Mouse (Mus musculus): ENCODE results near the gene 1700003F12Rik. TPM values are rescaled to one million over a fixed set of nuclear protein-coding genes. Genes with fewer than 3 reads are reported as not detected.

1700003F12Rik gene
- polyA plus RNA-seq, 1 experiment from 2014 or later: 1.2 TPM

DNA sequence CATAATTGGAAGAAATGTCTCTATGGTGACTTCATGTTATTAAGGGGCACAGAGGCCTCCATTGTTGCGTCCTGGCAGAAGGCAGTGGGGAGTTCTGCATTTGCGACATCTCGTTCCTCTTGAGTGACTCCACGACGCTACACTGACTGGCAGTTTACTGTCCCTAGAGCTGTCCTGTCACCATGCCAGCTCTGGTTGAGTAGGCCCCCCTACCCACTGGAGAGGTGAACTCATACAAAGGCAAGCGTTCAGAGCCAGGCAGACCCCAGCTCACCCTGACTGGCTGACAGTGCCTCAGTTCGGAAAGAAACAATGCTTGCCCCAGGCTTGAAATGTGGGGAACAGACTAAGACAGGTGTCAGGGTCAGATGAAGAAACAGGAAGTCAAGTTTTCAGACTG is 27.4 kb downstream of the 1700003F12Rik start:
- WGBS: 74% methylated on average over 7 of the region's 7 CpGs

DNA sequence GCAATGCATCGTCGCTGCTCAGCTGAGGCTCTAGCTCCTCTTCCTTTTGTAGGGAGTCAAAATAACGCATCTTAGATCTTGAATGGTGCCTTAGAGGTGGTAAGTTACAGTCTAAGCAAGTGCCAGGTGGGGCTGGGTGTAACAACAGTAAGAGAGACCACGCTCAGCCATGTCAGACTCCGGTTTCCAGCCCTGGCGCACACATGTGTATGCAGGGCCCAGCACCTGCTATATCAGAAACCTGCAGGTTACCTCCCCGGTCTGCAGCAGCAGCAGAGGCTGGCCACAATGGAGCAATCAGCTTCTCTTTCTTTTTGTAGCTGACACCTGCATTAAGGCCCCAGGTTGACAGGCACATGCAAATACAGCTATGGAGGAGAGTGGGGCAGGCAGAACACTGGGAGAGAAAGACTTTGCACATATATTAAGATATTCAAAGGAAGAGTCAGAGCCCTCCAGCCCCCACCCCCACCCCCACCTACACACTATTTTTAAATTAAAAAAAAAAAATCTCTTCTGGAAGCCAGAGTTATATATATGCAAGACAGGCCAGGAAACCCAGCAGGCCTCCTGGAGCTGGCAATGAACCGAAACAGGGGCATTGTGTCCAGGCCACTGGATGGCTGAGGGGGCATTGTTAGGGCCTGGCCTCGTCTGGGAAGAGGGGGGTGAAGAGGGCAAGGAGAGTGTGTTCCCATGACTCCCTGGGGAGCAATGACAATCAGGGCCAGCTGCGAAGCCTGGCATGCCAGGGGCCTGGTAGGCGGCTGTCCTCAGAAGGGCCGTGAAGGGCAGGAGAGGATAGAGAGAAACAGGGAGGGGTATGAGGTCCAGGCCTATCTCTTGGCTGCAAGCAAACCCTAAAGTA is 30.2 kb downstream of the 1700003F12Rik start:
- WGBS: 57% methylated on average over 12 of the region's 12 CpGs
- H3K4me1 ChIP-seq (ENCODE audit: insufficient read depth): no peaks in the 10 kb centered on the region
- H3K9ac ChIP-seq: no peak overlapping the region
- no peaks in the 10 kb centered on the region for H3K9me3 ChIP-seq (ENCODE audit: low read depth, low read length)
- DNase-seq (no peak), ATAC-seq (ENCODE audit: insufficient read depth) (no peak)
- no peak overlapping the region for H3K27ac ChIP-seq (ENCODE audit: low read depth)
- H3K36me3 ChIP-seq (ENCODE audit: insufficient read depth): no peaks in the 10 kb centered on the region
- TF ChIP-seq CTCF (IDR thresholded peaks at IDR 0.05; ENCODE audit: low read depth): no peak
- no peaks in the 10 kb centered on the region for H3K27me3 ChIP-seq (ENCODE audit: insufficient read depth, low read length)
- H3K4me3 ChIP-seq (ENCODE audit: low read depth, low read length): no peak overlapping the region
- no peak overlapping the region for H3K4me2 ChIP-seq

More for the DNA sequence above, 27.4 kb downstream of the 1700003F12Rik start:
- Histone ChIP-seq H3K36me3 (ENCODE audit: insufficient read depth) (no peaks in the 10 kb centered on the region), H3K9ac (no peak overlapping the region), H3K4me2 (no peak overlapping the region), H3K9me3 (ENCODE audit: low read depth, low read length) (no peaks in the 10 kb centered on the region), H3K27ac (ENCODE audit: low read depth) (no peak overlapping the region), H3K4me1 (ENCODE audit: insufficient read depth) (peaks cover 8% of the 10 kb centered on the region; the same call in 1 of the 2 replicates), H3K4me3 (ENCODE audit: low read depth, low read length) (no peak overlapping the region), H3K27me3 (ENCODE audit: insufficient read depth, low read length) (no peaks in the 10 kb centered on the region)
- DNase-seq (no peak), ATAC-seq (ENCODE audit: insufficient read depth) (no peak)
- no peak for TF ChIP-seq CTCF (IDR thresholded peaks at IDR 0.05; ENCODE audit: low read depth)

DNA sequence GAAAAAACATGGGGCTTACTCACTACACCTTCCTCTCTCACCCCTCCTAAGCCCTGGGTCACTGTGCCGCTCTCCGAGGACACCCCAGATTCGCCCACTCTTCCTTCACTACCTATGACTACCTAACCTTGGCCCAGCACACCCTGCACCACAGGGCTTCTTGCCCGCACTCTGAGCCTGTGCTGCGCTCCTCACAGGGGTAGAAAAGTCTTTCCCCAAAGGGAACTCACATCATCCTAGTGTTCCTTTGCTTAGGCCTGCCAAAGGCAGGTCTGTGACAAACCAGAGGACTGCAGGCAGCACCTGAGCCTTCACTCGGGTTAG is 30.8 kb downstream of the 1700003F12Rik start:
- H3K36me3 ChIP-seq (ENCODE audit: insufficient read depth): no peaks in the 10 kb centered on the region
- H3K27ac ChIP-seq (ENCODE audit: low read depth): no peak overlapping the region
- 83% methylated on average over 6 of the region's 6 CpGs for WGBS
- H3K4me2 ChIP-seq: no peak overlapping the region
- no peaks in the 10 kb centered on the region for H3K27me3 ChIP-seq (ENCODE audit: insufficient read depth, low read length)
- no peaks in the 10 kb centered on the region for H3K4me1 ChIP-seq (ENCODE audit: insufficient read depth)
- H3K9ac ChIP-seq: no peak overlapping the region
- DNase-seq: no peak
- H3K4me3 ChIP-seq (ENCODE audit: low read depth, low read length): no peak overlapping the region
- H3K9me3 ChIP-seq (ENCODE audit: low read depth, low read length): no peaks in the 10 kb centered on the region
- no peak for ATAC-seq (ENCODE audit: insufficient read depth)
- TF ChIP-seq CTCF (IDR thresholded peaks at IDR 0.05; ENCODE audit: low read depth): no peak

DNA sequence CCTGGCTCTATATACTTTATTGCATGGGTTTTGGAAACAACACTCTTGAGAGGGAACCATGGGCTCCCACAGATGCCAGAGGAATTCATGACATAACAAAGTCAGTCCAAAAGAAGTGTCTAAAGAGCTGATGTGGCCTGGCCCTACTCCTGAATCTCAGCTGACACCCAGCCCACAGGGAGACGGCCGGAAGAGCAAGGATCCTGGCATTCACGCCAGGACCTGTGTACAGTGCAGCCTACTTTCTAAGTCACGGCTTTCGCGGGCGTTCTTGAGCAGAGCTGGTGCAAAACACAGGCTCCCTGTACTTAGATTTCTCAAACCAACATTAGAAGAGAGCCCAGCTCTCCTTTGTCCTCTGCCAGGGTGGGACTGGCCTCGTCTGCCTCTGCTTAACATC is 33.7 kb downstream of the 1700003F12Rik start:
- WGBS: 68% methylated on average over 8 of the region's 8 CpGs
- Histone ChIP-seq H3K27ac (ENCODE audit: low read depth) (no peak overlapping the region), H3K4me2 (no peak overlapping the region), H3K27me3 (ENCODE audit: insufficient read depth, low read length) (no peaks in the 10 kb centered on the region), H3K4me3 (ENCODE audit: low read depth, low read length) (no peak overlapping the region), H3K9ac (no peak overlapping the region), H3K9me3 (ENCODE audit: low read depth, low read length) (no peaks in the 10 kb centered on the region), H3K36me3 (ENCODE audit: insufficient read depth) (no peaks in the 10 kb centered on the region), H3K4me1 (ENCODE audit: insufficient read depth) (peaks cover 5% of the 10 kb centered on the region; the same call in 1 of the 2 replicates)
- DNase-seq: no peak
- no peak for TF ChIP-seq CTCF (IDR thresholded peaks at IDR 0.05; ENCODE audit: low read depth)
- ATAC-seq (ENCODE audit: insufficient read depth): no peak

DNA sequence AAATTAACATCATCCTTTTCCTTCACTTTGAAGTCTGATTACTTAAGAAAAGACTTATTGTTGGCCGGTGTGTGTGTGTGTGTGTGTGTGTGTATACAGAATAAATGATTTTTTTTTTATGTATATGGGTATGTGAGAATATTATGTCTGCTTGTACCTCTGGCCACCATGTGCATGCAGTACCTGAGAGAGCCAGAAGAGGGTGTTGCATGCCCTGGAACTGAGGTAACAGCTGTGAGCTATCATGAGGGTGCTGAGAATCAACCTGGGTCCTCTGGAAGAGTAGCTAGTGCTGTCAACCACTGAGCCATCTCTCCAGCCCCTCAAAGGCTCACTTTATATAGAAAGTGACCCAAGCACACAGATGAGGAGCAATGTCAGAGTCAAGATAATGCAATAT is 34.5 kb downstream of the 1700003F12Rik start:
- ATAC-seq (ENCODE audit: insufficient read depth) (no peak), DNase-seq (no peak)
- Histone ChIP-seq H3K4me2 (no peak overlapping the region), H3K27me3 (ENCODE audit: insufficient read depth, low read length) (no peaks in the 10 kb centered on the region), H3K4me1 (ENCODE audit: insufficient read depth) (peaks cover 5% of the 10 kb centered on the region; the same call in 1 of the 2 replicates), H3K9ac (no peak overlapping the region), H3K36me3 (ENCODE audit: insufficient read depth) (no peaks in the 10 kb centered on the region), H3K9me3 (ENCODE audit: low read depth, low read length) (no peaks in the 10 kb centered on the region), H3K4me3 (ENCODE audit: low read depth, low read length) (no peak overlapping the region), H3K27ac (ENCODE audit: low read depth) (no peak overlapping the region)
- TF ChIP-seq CTCF (IDR thresholded peaks at IDR 0.05; ENCODE audit: low read depth): peak; percentile 37
- WGBS: 91% methylated on average over 1 of the region's 1 CpGs

DNA sequence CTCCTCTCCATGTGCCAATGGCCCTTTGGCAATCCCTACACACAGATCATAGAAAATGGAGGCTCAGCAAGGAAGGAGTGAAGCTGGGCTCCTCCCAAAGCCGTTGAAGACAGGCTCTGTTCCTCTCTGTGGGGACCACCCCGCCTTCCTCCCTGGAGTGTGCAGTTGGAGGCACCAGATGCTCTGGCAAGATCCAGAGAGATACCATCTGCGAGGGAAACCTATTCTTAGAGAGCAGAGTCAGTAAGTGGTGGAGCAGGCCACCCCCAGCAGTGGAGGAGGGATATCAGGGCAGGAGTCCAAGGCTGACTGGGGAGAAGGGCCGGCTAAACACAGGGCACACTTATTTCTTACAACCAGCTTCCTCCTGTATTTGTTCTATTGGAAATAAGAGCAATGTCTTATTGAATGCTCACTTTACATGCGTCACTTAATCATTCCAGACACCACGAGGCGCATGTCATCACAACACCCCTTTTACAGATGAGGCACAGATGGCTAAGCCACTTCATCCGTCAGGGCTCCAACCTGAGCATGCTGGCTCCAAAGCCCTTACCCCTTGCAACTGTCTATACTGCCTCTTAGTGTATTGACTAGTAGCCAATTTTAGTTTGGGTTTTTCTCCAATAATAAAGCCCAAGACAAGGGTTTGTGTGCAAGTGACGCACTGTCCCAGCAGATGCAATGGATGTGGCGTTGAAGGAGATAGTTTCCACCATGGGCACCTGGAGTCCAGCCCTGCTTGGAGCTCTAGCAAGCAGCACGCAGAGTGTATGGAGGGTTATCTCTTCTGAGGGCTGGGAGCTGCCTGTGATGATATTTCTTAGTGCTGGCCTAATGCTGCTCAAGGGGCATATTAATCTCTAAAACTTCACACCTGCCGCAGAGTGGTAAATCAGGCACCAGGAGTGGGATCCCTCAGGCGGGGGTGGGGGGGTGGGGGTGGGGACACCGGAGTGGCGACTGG is 37.3 kb downstream of the 1700003F12Rik start:
- DNase-seq: peak; percentile 59
- Histone ChIP-seq H3K27me3 (ENCODE audit: insufficient read depth, low read length) (no peaks in the 10 kb centered on the region), H3K27ac (ENCODE audit: low read depth) (no peak overlapping the region), H3K36me3 (ENCODE audit: insufficient read depth) (0 out of 2 replicates have a peak, but pooled peaks cover 6% of the 10 kb centered on the region), H3K4me1 (ENCODE audit: insufficient read depth) (peaks cover 5% of the 10 kb centered on the region; the same call in 1 of the 2 replicates), H3K4me2 (no peak overlapping the region), H3K9ac (no peak overlapping the region), H3K9me3 (ENCODE audit: low read depth, low read length) (no peaks in the 10 kb centered on the region), H3K4me3 (ENCODE audit: low read depth, low read length) (no peak overlapping the region)
- peak; percentile 78; the same call in 1 of the 2 replicates for ATAC-seq (ENCODE audit: insufficient read depth)
- TF ChIP-seq CTCF (IDR thresholded peaks at IDR 0.05; ENCODE audit: low read depth): no peak
- 48% methylated on average over 15 of the region's 15 CpGs for WGBS

Data from lung, embryonic 14.5 days (tissue).